Mouse (Mus musculus) forebrain, embryonic 13.5 days (tissue): Measurements from ENCODE around the gene Xpo4. TPM values are rescaled to one million over a fixed set of nuclear protein-coding genes. Genes with fewer than 3 reads are reported as not detected.

ENCODE experiments used
- ATAC-seq: fragments of 200-750 bp; cut with Nextera tagmentation; 2 replicates; pipeline ENCODE4 v1.8.0; 2017
- H3K27ac ChIP-seq: fragments of 300-500 bp; sonication (generic); 2 replicates; pipeline ENCODE4 v1.5.1; 2015; ENCODE audit warnings: inconsistent platforms, mild to moderate bottlenecking, moderate library complexity
- H3K27me3 ChIP-seq: fragments of 300-500 bp; sonication (generic); 2 replicates; pipeline ENCODE4 v1.6.1; 2015; ENCODE audit warnings: mild to moderate bottlenecking, inconsistent platforms
- H3K36me3 ChIP-seq: fragments of 300-500 bp; sonication (generic); 2 replicates; pipeline ENCODE4 v1.6.1; 2015; ENCODE audit warnings: mild to moderate bottlenecking, inconsistent platforms; ENCODE audit not compliant: poor library complexity, severe bottlenecking
- H3K4me1 ChIP-seq: fragments of 300-500 bp; sonication (generic); 2 replicates; pipeline ENCODE4 v1.6.1; 2015; ENCODE audit warnings: inconsistent platforms
- H3K4me2 ChIP-seq: fragments of 300-500 bp; sonication (generic); 2 replicates; pipeline ENCODE4 v1.6.1; 2015; ENCODE audit warnings: inconsistent platforms, mild to moderate bottlenecking, moderate library complexity
- H3K4me3 ChIP-seq: fragments of 300-500 bp; sonication (generic); 2 replicates; pipeline ENCODE4 v1.5.1; 2015; ENCODE audit warnings: mild to moderate bottlenecking, inconsistent platforms
- H3K9ac ChIP-seq: fragments of 300-500 bp; sonication (generic); 2 replicates; pipeline ENCODE4 v1.6.1; 2015; ENCODE audit warnings: mild to moderate bottlenecking, inconsistent platforms
- H3K9me3 ChIP-seq: fragments of 300-500 bp; sonication (generic); replicated peaks from 2 replicates; pipeline ENCODE4 v1.6.1; 2016; ENCODE audit warnings: inconsistent platforms
- WGBS: fragments of 180-500 bp; shearing (Covaris S2); methylation state at CpG from one replicate; pipeline ENCODE4 v1.1.7; 2015; 5-methylcytosine and 5-hydroxymethylcytosine counted together
- polyA plus RNA-seq: library from polyadenylated mRNA; unstranded; fragments of >200 nt; fragmentation: Nextera tagmentation; extraction: Ambion mirVana; gene quantifications from 2 replicates; pipeline ENCODE4 v1.2.1, GENCODE M21; 2015

The Xpo4 gene
- polyA plus RNA-seq, 1 experiment from 2014 or later: 19.3 TPM

GRCm38 (mm10) chr14:57529786-57530515 lies 135.3 kb downstream of the Xpo4 start:
- no peak overlapping the region for H3K9ac ChIP-seq
- no peak overlapping the region for H3K4me3 ChIP-seq
- H3K27ac ChIP-seq: no peak overlapping the region
- WGBS: 52% methylated on average over 5 of the region's 5 CpGs
- no peaks in the 10 kb centered on the region for H3K36me3 ChIP-seq
- no peak for ATAC-seq
- peaks cover 27% of the 10 kb centered on the region for H3K4me1 ChIP-seq
- no peak overlapping the region for H3K4me2 ChIP-seq
- peaks cover 25% of the 10 kb centered on the region; the same call in 1 of the 2 replicates for H3K27me3 ChIP-seq
- no peaks in the 10 kb centered on the region for H3K9me3 ChIP-seq

- Histone ChIP-seq H3K36me3 (no peaks in the 10 kb centered on the region), H3K9ac (no peak overlapping the region), H3K27me3 (peaks cover 24% of the 10 kb centered on the region; the same call in 1 of the 2 replicates), H3K4me3 (no peak overlapping the region), H3K27ac (no peak overlapping the region), H3K4me1 (peaks cover 25% of the 10 kb centered on the region), H3K4me2 (no peak overlapping the region), H3K9me3 (no peaks in the 10 kb centered on the region)
- WGBS: 52% methylated on average over 10 of the region's 10 CpGs
- no peak for ATAC-seq
These were observed 136.0 kb downstream of the Xpo4 start for GRCm38 (mm10) chr14:57529086-57529785.

GRCm38 (mm10) chr14:57527598-57527997 lies 137.6 kb downstream of the Xpo4 start:
- Histone ChIP-seq H3K27me3 (peaks cover 30% of the 10 kb centered on the region), H3K9ac (no peak overlapping the region), H3K4me1 (peaks cover 24% of the 10 kb centered on the region; the same call in 1 of the 2 replicates), H3K4me3 (no peak overlapping the region), H3K4me2 (no peak overlapping the region), H3K9me3 (no peaks in the 10 kb centered on the region), H3K27ac (no peak overlapping the region), H3K36me3 (no peaks in the 10 kb centered on the region)
- WGBS: 51% methylated on average over 2 of the region's 2 CpGs
- no peak for ATAC-seq

Other genes with a start within 250 kb of the Xpo4 start
- 16.4 and 16.5 TPM in 2 replicates for gene Ift88, start 241.4 kb downstream of the Xpo4 start, polyA plus RNA-seq
- 1.7 and 2.7 TPM in 2 replicates for gene Il17d, start 140.7 kb downstream of the Xpo4 start, polyA plus RNA-seq
- 98.6 and 104 TPM in 2 replicates for gene Eef1akmt1, start 93.8 kb downstream of the Xpo4 start, polyA plus RNA-seq
- not detected in 2 replicates for gene Gm49361, start 80.7 kb upstream of the Xpo4 start, polyA plus RNA-seq
- gene Lats2, start 93.0 kb upstream of the Xpo4 start, polyA plus RNA-seq: 7.8 and 8.3 TPM in 2 replicates
- 24.1 and 24.5 TPM in 2 replicates for gene Sap18, start 132.8 kb upstream of the Xpo4 start, polyA plus RNA-seq
- gene Ska3, start 160.8 kb upstream of the Xpo4 start, polyA plus RNA-seq: 34.8 and 37.6 TPM in 2 replicates
- 151 and 152 TPM in 2 replicates for gene Mrpl57, start 160.8 kb upstream of the Xpo4 start, polyA plus RNA-seq
- 54.2 and 55.1 TPM in 2 replicates for gene Zdhhc20, start 224.8 kb upstream of the Xpo4 start, polyA plus RNA-seq